Mouse (Mus musculus) ES-Bruce4 (cell line): ENCODE data around the gene Sptbn4.

ENCODE experiments used
- CTCF ChIP-seq: IDR thresholded peaks from one replicate; pipeline ENCODE4 v1.8.1; 2011; ENCODE audit warnings: low read depth, low read length
- POLR2A ChIP-seq: IDR thresholded peaks from one replicate; pipeline ENCODE4 v1.8.1; 2011; ENCODE audit warnings: low read length; ENCODE audit not compliant: insufficient read depth

- TF ChIP-seq POLR2A (no peak), CTCF (no peak)
Measured at GRCm38 (mm10) chr7:27407816-27408215, 39.7 kb downstream of the Sptbn4 start.
